Mouse (Mus musculus): ENCODE results near the gene Sorcs2. TPM values are rescaled to one million over a fixed set of nuclear protein-coding genes. Genes with fewer than 3 reads are reported as not detected.

The Sorcs2 gene
- polyA plus RNA-seq, 1 experiment from 2014 or later, result 12.8 TPM

- Histone ChIP-seq H3K4me2 (ENCODE audit: low read length) (no peak overlapping the region), H3K27ac (ENCODE audit: low read depth) (no peak overlapping the region), H3K36me3 (ENCODE audit: control insufficient read depth, insufficient read depth, low read length) (no peaks in the 10 kb centered on the region), H3K27me3 (replicated peaks; ENCODE audit: control insufficient read depth, insufficient read depth, low read length) (no peaks in the 10 kb centered on the region), H3K9ac (ENCODE audit: low read length) (no peak overlapping the region), H3K4me1 (replicated peaks; ENCODE audit: control insufficient read depth, insufficient read depth, low read length) (peaks cover 11% of the 10 kb centered on the region; the same call in 1 of the 2 replicates), H3K9me3 (ENCODE audit: control insufficient read depth, low read length) (no peaks in the 10 kb centered on the region), H3K4me3 (ENCODE audit: low read depth, low read length) (no peak overlapping the region)
- WGBS, result 73% methylated on average over 2 of the region's 2 CpGs
- ATAC-seq (replicated peaks; ENCODE audit: low FRiP score, low TSS enrichment, low read depth) (no peak), DNase-seq (ENCODE audit: low spot score) (no peak)
Measured at GRCm38 (mm10) chr5:36129661-36130060, 268.3 kb downstream of the Sorcs2 start.

GRCm38 (mm10) chr5:36128513-36128912, 269.4 kb downstream of the Sorcs2 start:
- H3K4me2 ChIP-seq (ENCODE audit: low read length), result no peak overlapping the region
- no peak for ATAC-seq (replicated peaks; ENCODE audit: low FRiP score, low TSS enrichment, low read depth)
- WGBS, result 54% methylated on average over 3 of the region's 3 CpGs
- H3K9me3 ChIP-seq (ENCODE audit: control insufficient read depth, low read length), result no peaks in the 10 kb centered on the region
- 0 out of 2 replicates have a peak, but pooled peaks cover 13% of the 10 kb centered on the region for H3K4me1 ChIP-seq (replicated peaks; ENCODE audit: control insufficient read depth, insufficient read depth, low read length)
- no peaks in the 10 kb centered on the region for H3K27me3 ChIP-seq (replicated peaks; ENCODE audit: control insufficient read depth, insufficient read depth, low read length)
- H3K4me3 ChIP-seq (ENCODE audit: low read depth, low read length), result no peak overlapping the region
- no peak overlapping the region for H3K9ac ChIP-seq (ENCODE audit: low read length)
- H3K36me3 ChIP-seq (ENCODE audit: control insufficient read depth, insufficient read depth, low read length), result no peaks in the 10 kb centered on the region
- no peak for DNase-seq (ENCODE audit: low spot score)
- no peak overlapping the region for H3K27ac ChIP-seq (ENCODE audit: low read depth)

- Histone ChIP-seq H3K4me3 (ENCODE audit: low read depth, low read length) (no peak overlapping the region), H3K9ac (ENCODE audit: low read length) (no peak overlapping the region), H3K4me1 (replicated peaks; ENCODE audit: control insufficient read depth, insufficient read depth, low read length) (0 out of 2 replicates have a peak, but pooled peaks cover 23% of the 10 kb centered on the region), H3K9me3 (ENCODE audit: control insufficient read depth, low read length) (no peaks in the 10 kb centered on the region), H3K27ac (ENCODE audit: low read depth) (no peak overlapping the region), H3K27me3 (replicated peaks; ENCODE audit: control insufficient read depth, insufficient read depth, low read length) (no peaks in the 10 kb centered on the region), H3K4me2 (ENCODE audit: low read length) (no peak overlapping the region), H3K36me3 (ENCODE audit: control insufficient read depth, insufficient read depth, low read length) (no peaks in the 10 kb centered on the region)
- DNase-seq (ENCODE audit: low spot score) (no peak), ATAC-seq (replicated peaks; ENCODE audit: low FRiP score, low TSS enrichment, low read depth) (no peak)
- 61% methylated on average over 6 of the region's 6 CpGs for WGBS
Measured at GRCm38 (mm10) chr5:36124993-36125392, 272.9 kb downstream of the Sorcs2 start.

- Histone ChIP-seq H3K27ac (ENCODE audit: low read depth) (no peak overlapping the region), H3K4me1 (replicated peaks; ENCODE audit: control insufficient read depth, insufficient read depth, low read length) (0 out of 2 replicates have a peak, but pooled peaks cover 23% of the 10 kb centered on the region), H3K9me3 (ENCODE audit: control insufficient read depth, low read length) (no peaks in the 10 kb centered on the region), H3K36me3 (ENCODE audit: control insufficient read depth, insufficient read depth, low read length) (no peaks in the 10 kb centered on the region), H3K4me3 (ENCODE audit: low read depth, low read length) (no peak overlapping the region), H3K4me2 (ENCODE audit: low read length) (no peak overlapping the region), H3K27me3 (replicated peaks; ENCODE audit: control insufficient read depth, insufficient read depth, low read length) (no peaks in the 10 kb centered on the region), H3K9ac (ENCODE audit: low read length) (no peak overlapping the region)
- DNase-seq (ENCODE audit: low spot score), result no peak
- ATAC-seq (replicated peaks; ENCODE audit: low FRiP score, low TSS enrichment, low read depth), result 0 out of 2 replicates have a peak, but pooled peaks have one; percentile 22
- 55% methylated on average over 10 of the region's 10 CpGs for WGBS
Measured at GRCm38 (mm10) chr5:36122987-36123386, 275.0 kb downstream of the Sorcs2 start.

GRCm38 (mm10) chr5:36120931-36121341, 277.0 kb downstream of the Sorcs2 start:
- Histone ChIP-seq H3K27ac (ENCODE audit: low read depth) (no peak overlapping the region), H3K36me3 (ENCODE audit: control insufficient read depth, insufficient read depth, low read length) (no peaks in the 10 kb centered on the region), H3K4me1 (replicated peaks; ENCODE audit: control insufficient read depth, insufficient read depth, low read length) (0 out of 2 replicates have a peak, but pooled peaks cover 23% of the 10 kb centered on the region), H3K27me3 (replicated peaks; ENCODE audit: control insufficient read depth, insufficient read depth, low read length) (no peaks in the 10 kb centered on the region), H3K9me3 (ENCODE audit: control insufficient read depth, low read length) (no peaks in the 10 kb centered on the region), H3K4me3 (ENCODE audit: low read depth, low read length) (no peak overlapping the region), H3K4me2 (ENCODE audit: low read length) (no peak overlapping the region), H3K9ac (ENCODE audit: low read length) (no peak overlapping the region)
- WGBS, result 14% methylated on average over 3 of the region's 3 CpGs
- ATAC-seq (replicated peaks; ENCODE audit: low FRiP score, low TSS enrichment, low read depth) (no peak), DNase-seq (ENCODE audit: low spot score) (no peak)

- Histone ChIP-seq H3K27ac (ENCODE audit: low read depth) (no peak overlapping the region), H3K27me3 (replicated peaks; ENCODE audit: control insufficient read depth, insufficient read depth, low read length) (no peaks in the 10 kb centered on the region), H3K9ac (ENCODE audit: low read length) (no peak overlapping the region), H3K36me3 (ENCODE audit: control insufficient read depth, insufficient read depth, low read length) (no peaks in the 10 kb centered on the region), H3K9me3 (ENCODE audit: control insufficient read depth, low read length) (no peaks in the 10 kb centered on the region), H3K4me1 (replicated peaks; ENCODE audit: control insufficient read depth, insufficient read depth, low read length) (0 out of 2 replicates have a peak, but pooled peaks cover 11% of the 10 kb centered on the region), H3K4me2 (ENCODE audit: low read length) (no peak overlapping the region), H3K4me3 (ENCODE audit: low read depth, low read length) (no peak overlapping the region)
- ATAC-seq (replicated peaks; ENCODE audit: low FRiP score, low TSS enrichment, low read depth) (no peak), DNase-seq (ENCODE audit: low spot score) (no peak)
- 60% methylated on average over 5 of the region's 5 CpGs for WGBS
Measured at GRCm38 (mm10) chr5:36118061-36118460, 279.9 kb downstream of the Sorcs2 start.

- no peak overlapping the region for H3K9ac ChIP-seq (ENCODE audit: low read length)
- WGBS, result 65% methylated on average over 7 of the region's 7 CpGs
- DNase-seq (ENCODE audit: low spot score) (no peak), ATAC-seq (replicated peaks; ENCODE audit: low FRiP score, low TSS enrichment, low read depth) (no peak)
- 0 out of 2 replicates have a peak, but pooled peaks cover under 1% of the 10 kb centered on the region for H3K4me1 ChIP-seq (replicated peaks; ENCODE audit: control insufficient read depth, insufficient read depth, low read length)
- no peaks in the 10 kb centered on the region for H3K9me3 ChIP-seq (ENCODE audit: control insufficient read depth, low read length)
- no peaks in the 10 kb centered on the region for H3K36me3 ChIP-seq (ENCODE audit: control insufficient read depth, insufficient read depth, low read length)
- H3K27ac ChIP-seq (ENCODE audit: low read depth), result no peak overlapping the region
- no peak overlapping the region for H3K4me3 ChIP-seq (ENCODE audit: low read depth, low read length)
- no peaks in the 10 kb centered on the region for H3K27me3 ChIP-seq (replicated peaks; ENCODE audit: control insufficient read depth, insufficient read depth, low read length)
- no peak overlapping the region for H3K4me2 ChIP-seq (ENCODE audit: low read length)
Measured at GRCm38 (mm10) chr5:36115519-36115918, 282.4 kb downstream of the Sorcs2 start.

GRCm38 (mm10) chr5:36113696-36114095, 284.2 kb downstream of the Sorcs2 start:
- Histone ChIP-seq H3K27me3 (replicated peaks; ENCODE audit: control insufficient read depth, insufficient read depth, low read length) (no peaks in the 10 kb centered on the region), H3K4me2 (ENCODE audit: low read length) (no peak overlapping the region), H3K9me3 (ENCODE audit: control insufficient read depth, low read length) (no peaks in the 10 kb centered on the region), H3K4me3 (ENCODE audit: low read depth, low read length) (no peak overlapping the region), H3K9ac (ENCODE audit: low read length) (no peak overlapping the region), H3K27ac (ENCODE audit: low read depth) (no peak overlapping the region), H3K4me1 (replicated peaks; ENCODE audit: control insufficient read depth, insufficient read depth, low read length) (no peaks in the 10 kb centered on the region), H3K36me3 (ENCODE audit: control insufficient read depth, insufficient read depth, low read length) (no peaks in the 10 kb centered on the region)
- ATAC-seq (replicated peaks; ENCODE audit: low FRiP score, low TSS enrichment, low read depth) (no peak), DNase-seq (ENCODE audit: low spot score) (no peak)
- 86% methylated on average over 2 of the region's 2 CpGs for WGBS

GRCm38 (mm10) chr5:36112696-36113095, 285.2 kb downstream of the Sorcs2 start:
- DNase-seq (ENCODE audit: low spot score) (no peak), ATAC-seq (replicated peaks; ENCODE audit: low FRiP score, low TSS enrichment, low read depth) (no peak)
- H3K4me1 ChIP-seq (replicated peaks; ENCODE audit: control insufficient read depth, insufficient read depth, low read length), result no peaks in the 10 kb centered on the region

More at GRCm38 (mm10) chr5:36112696-36113095, 285.2 kb downstream of the Sorcs2 start:
- H3K9me3 ChIP-seq (ENCODE audit: control insufficient read depth, low read length), result no peaks in the 10 kb centered on the region
- no peak overlapping the region for H3K9ac ChIP-seq (ENCODE audit: low read length)
- H3K4me3 ChIP-seq (ENCODE audit: low read depth, low read length), result no peak overlapping the region
- no peaks in the 10 kb centered on the region for H3K27me3 ChIP-seq (replicated peaks; ENCODE audit: control insufficient read depth, insufficient read depth, low read length)
- 78% methylated on average over 6 of the region's 6 CpGs for WGBS
- H3K36me3 ChIP-seq (ENCODE audit: control insufficient read depth, insufficient read depth, low read length), result no peaks in the 10 kb centered on the region
- H3K27ac ChIP-seq (ENCODE audit: low read depth), result no peak overlapping the region
- no peak overlapping the region for H3K4me2 ChIP-seq (ENCODE audit: low read length)

Measured in intestine, embryonic 14.5 days (tissue).